Comparison of ENCODE assay signal across 8 mouse cellular contexts in genomic region chr12:24537965-24538364, GRCm38 (mm10). TPM values are rescaled to one million over a fixed set of nuclear protein-coding genes. Genes with fewer than 3 reads are reported as not detected.
A peak's percentile ranks its signal among the peaks of the same experiment; 100 is the strongest.
DNase-seq lines count a peak whose midpoint lies in the region; ATAC-seq and TF ChIP-seq lines count a peak whose summit lies in the region.
"Had no signal": no experiment of that assay in that cellular context is flagged by ENCODE, and none has a peak within 500 bp of the region (broad histone marks: within the 10 kb centered on the region; RNA-seq: fewer than 3 reads in every experiment).

No protein-coding gene starts in this region.

- no peak overlapping the region for H3K4me2 ChIP-seq in hindbrain, postnatal 0 days (ENCODE audit: low read depth, low read length)
- H3K4me2 ChIP-seq: heart, embryonic 15.5 days had no signal

- TF ChIP-seq CTCF in hindbrain, postnatal 0 days (IDR thresholded peaks at IDR 0.05; ENCODE audit: low read depth) = no peak

- intact Hi-C loops in left cerebral cortex, postnatal 4 days (cut with DNase I) = no loop called here

- no peak overlapping the region for H3K9ac ChIP-seq in hindbrain, postnatal 0 days (replicated peaks; ENCODE audit: low read length)
- H3K9ac ChIP-seq: heart, embryonic 15.5 days had no signal

- 61% methylated on average over 4 of the region's 4 CpGs for WGBS in hindbrain, postnatal 0 days
- WGBS in hindbrain, embryonic 10.5 days = 79% methylated on average over 4 of the region's 4 CpGs

- no peaks in the 10 kb centered on the region for H3K27me3 ChIP-seq in hindbrain, postnatal 0 days (ENCODE audit: insufficient read depth, low read length)
- H3K27me3 ChIP-seq in hindbrain, embryonic 10.5 days (ENCODE audit: insufficient read depth, poor library complexity, severe bottlenecking) = no peaks in the 10 kb centered on the region
- H3K27me3 ChIP-seq: heart, embryonic 15.5 days had no signal

- peak overlapping the region; percentile 60 for H3K27ac ChIP-seq in hindbrain, postnatal 0 days
- H3K27ac ChIP-seq in hindbrain, embryonic 10.5 days = no peak overlapping the region
- H3K27ac ChIP-seq: heart, embryonic 15.5 days had no signal

- no peak overlapping the region for H3K4me3 ChIP-seq in hindbrain, postnatal 0 days (ENCODE audit: low read length)
- no peak overlapping the region for H3K4me3 ChIP-seq in hindbrain, embryonic 10.5 days
- H3K4me3 ChIP-seq: heart, embryonic 15.5 days had no signal

- no peaks in the 10 kb centered on the region for H3K9me3 ChIP-seq in hindbrain, postnatal 0 days (ENCODE audit: low read length)
- H3K9me3 ChIP-seq in hindbrain, embryonic 10.5 days = no peaks in the 10 kb centered on the region
- H3K9me3 ChIP-seq: heart, embryonic 15.5 days had no signal

- H3K36me3 ChIP-seq in hindbrain, postnatal 0 days (ENCODE audit: insufficient read depth, low read length) = no peaks in the 10 kb centered on the region
- H3K36me3 ChIP-seq in hindbrain, embryonic 10.5 days = peaks cover 10% of the 10 kb centered on the region; the same call in 1 of the 2 replicates
- H3K36me3 ChIP-seq: heart, embryonic 15.5 days had no signal

- H3K4me1 ChIP-seq in hindbrain, postnatal 0 days (ENCODE audit: insufficient read depth, low read length) = no peaks in the 10 kb centered on the region
- H3K4me1 ChIP-seq in hindbrain, embryonic 10.5 days (replicated peaks) = 0 out of 2 replicates have a peak, but pooled peaks cover 10% of the 10 kb centered on the region
- H3K4me1 ChIP-seq: heart, embryonic 15.5 days had no signal

- ATAC-seq in hindbrain, postnatal 0 days = peak; percentile 82
- ATAC-seq in megakaryocyte, adult 5-6 weeks (ENCODE audit: poor library complexity, severe bottlenecking) = no peak

- peak; percentile 70 for DNase-seq in hindbrain, postnatal 0 days (ENCODE audit: low spot score)
- DNase-seq in hindbrain, embryonic 10.5 days (ENCODE audit: low spot score) = no peak
- DNase-seq in adipocyte (ENCODE audit: low spot score) = peak; percentile 77
- DNase-seq in cerebellum, adult 8-10 months = peak; percentile 8
- peak; percentile 23 for DNase-seq in left cerebral cortex, postnatal 4 days
- DNase-seq in T-cell, adult 2 months (ENCODE audit: low spot score) = no peak

RNA-seq across cellular contexts. Expression of gene Grhl1, which starts 34.1 kb away (rescaled TPM):
- total RNA-seq in hindbrain, postnatal 0 days (2014; rRNA removed) = 1.3 and 1.5 TPM in 2 replicates
- polyA plus RNA-seq in hindbrain, postnatal 0 days (2015; fragmentation: Nextera tagmentation; extraction: Ambion mirVana) = 1.2 and 1.4 TPM in 2 replicates
- 0.21 and 0.58 TPM in 2 replicates for polyA plus RNA-seq in hindbrain, embryonic 10.5 days (2016; fragmentation: Nextera tagmentation; extraction: Ambion mirVana)
- 1 to 10 TPM; 3.2 to 3.7 TPM for total RNA-seq in left cerebral cortex, postnatal 4 days (2021)
- 0.22 and 0.52 TPM in 2 replicates for total RNA-seq in megakaryocyte, adult 5-6 weeks (2015)
- total RNA-seq in megakaryocyte, adult 5-6 weeks (2017) = 0.37 and 0.57 TPM in 2 replicates

RNA-seq across cellular contexts. Expression of gene Taf1b, which starts 39.8 kb away (rescaled TPM):
- total RNA-seq in hindbrain, postnatal 0 days (2014; rRNA removed) = 11.7 and 14.2 TPM in 2 replicates
- 31.8 and 33.1 TPM in 2 replicates for polyA plus RNA-seq in hindbrain, postnatal 0 days (2015; fragmentation: Nextera tagmentation; extraction: Ambion mirVana)
- polyA plus RNA-seq in hindbrain, embryonic 10.5 days (2016; fragmentation: Nextera tagmentation; extraction: Ambion mirVana) = 26.2 and 31.1 TPM in 2 replicates
- total RNA-seq in left cerebral cortex, postnatal 4 days (2021) = 10 to 100 TPM; 38.3 to 41.6 TPM
- total RNA-seq in megakaryocyte, adult 5-6 weeks (2015) = 29.2 and 32.6 TPM in 2 replicates
- total RNA-seq in megakaryocyte, adult 5-6 weeks (2017) = 36.5 and 47.2 TPM in 2 replicates

Comparison
In these comparisons a context has a peak if more than half of its experiments do, and no peak if none do; other contexts are left out.
1. DNase-seq: peak in hindbrain, postnatal 0 days (single experiment), adipocyte (single experiment), cerebellum, adult 8-10 months (single experiment) and left cerebral cortex, postnatal 4 days (single experiment); none in hindbrain, embryonic 10.5 days (single experiment) and T-cell, adult 2 months (single experiment).